Comparison of ENCODE assay signal across 8 mouse cellular contexts in genomic region chr7:116262101-116262500, GRCm38 (mm10). TPM values are rescaled to one million over a fixed set of nuclear protein-coding genes. Genes with fewer than 3 reads are reported as not detected.
DNase-seq lines count a peak whose midpoint lies in the region; ATAC-seq lines count a peak whose summit lies in the region.

No protein-coding gene starts in this region.

- peaks cover 43% of the 10 kb centered on the region for H3K4me1 ChIP-seq in heart, embryonic 13.5 days

- H3K4me3 ChIP-seq in heart, embryonic 13.5 days = no peak overlapping the region

- WGBS in heart, embryonic 13.5 days = 27% methylated on average over 4 of the region's 4 CpGs

- H3K36me3 ChIP-seq in heart, embryonic 13.5 days = no peaks in the 10 kb centered on the region

- H3K9me3 ChIP-seq in heart, embryonic 13.5 days = no peaks in the 10 kb centered on the region

- no peak overlapping the region for H3K4me2 ChIP-seq in heart, embryonic 13.5 days

- no peak overlapping the region; the same call in 1 of the 2 replicates for H3K27ac ChIP-seq in heart, embryonic 13.5 days (replicated peaks)

- H3K9ac ChIP-seq in heart, embryonic 13.5 days = 0 out of 2 replicates have a peak overlapping the region, but pooled peaks have one; percentile 1

- ATAC-seq in heart, embryonic 13.5 days (ENCODE audit: extremely low read depth, insufficient number of reproducible peaks, low FRiP score, low TSS enrichment) = no peak
- ATAC-seq in activated CD4-positive, CD25-positive, alpha-beta regulatory T cell, adult 4 months = no peak

- DNase-seq in heart, adult 9 months (ENCODE audit: low spot score in 2 of 2) = no peak
- DNase-seq in A20 (ENCODE audit: low read depth, low spot score) = peak; percentile 25
- peak; percentile 37 for DNase-seq in fibroblast of lung, adult 2 months (ENCODE audit: low read depth)
- peak; percentile 63 to 77 for DNase-seq in kidney, postnatal 36 days
- no peak for DNase-seq in right cerebral cortex, postnatal 14 days
- no peak for DNase-seq in spleen, postnatal 4 days (ENCODE audit: low spot score in 2 of 2)

- H3K27me3 ChIP-seq in heart, embryonic 13.5 days (replicated peaks) = no peaks in the 10 kb centered on the region

RNA-seq across cellular contexts. Expression of gene Plekha7, which starts 46.1 kb away (rescaled TPM):
- polyA plus RNA-seq in heart, embryonic 13.5 days (2015; fragmentation: Nextera tagmentation; extraction: Ambion mirVana) = 38.4 and 41.7 TPM in 2 replicates
- 10 to 100 TPM in 1 of 2 experiments, 1 to 10 TPM in 1; 4.3 to 11.3 TPM for polyA plus RNA-seq in activated CD4-positive, CD25-positive, alpha-beta regulatory T cell, adult 4 months (2017; shearing (Covaris generic))

Comparison
In these comparisons a context has a peak if more than half of its experiments do, and no peak if none do; other contexts are left out.
1. DNase-seq: peak in A20 (single experiment), fibroblast of lung, adult 2 months (single experiment) and kidney, postnatal 36 days (2 of 2); none in heart, adult 9 months (0 of 2), right cerebral cortex, postnatal 14 days (single experiment) and spleen, postnatal 4 days (0 of 2).